Mouse (Mus musculus) ES-E14 (cell line): ENCODE measurements at regions not wholly inside any gene's neighbourhood (a gene's known extent, or its start where the extent isn't known, plus 50 kb on each side); places are given as distances from the start of the nearest gene placed in this dataset.

ENCODE experiments used
- CHD2 ChIP-seq: IDR thresholded peaks from 2 replicates; pipeline ENCODE4 v1.6.1; 2014; ENCODE audit warnings: mild to moderate bottlenecking, low read depth, low read length, inconsistent platforms
- HCFC1 ChIP-seq: IDR thresholded peaks from 2 replicates; pipeline ENCODE4 v1.6.1; 2012; ENCODE audit warnings: low read length, inconsistent platforms, borderline replicate concordance; ENCODE audit not compliant: insufficient read depth
- MAFK ChIP-seq: IDR thresholded peaks from 2 replicates; pipeline ENCODE4 v1.6.1; 2014; ENCODE audit warnings: mild to moderate bottlenecking, low read depth, low read length, inconsistent platforms; ENCODE audit not compliant: insufficient read depth
- ZC3H11A ChIP-seq: IDR thresholded peaks from 2 replicates; pipeline ENCODE4 v1.6.1; 2012; ENCODE audit warnings: low read depth, mild to moderate bottlenecking, inconsistent platforms, low read length, borderline replicate concordance
- ZNF384 ChIP-seq: IDR thresholded peaks from 2 replicates; pipeline ENCODE4 v1.6.1; 2012; ENCODE audit warnings: low read depth, low read length, inconsistent platforms

- TF ChIP-seq CHD2 (no peak), ZC3H11A (no peak), HCFC1 (no peak), ZNF384 (no peak), MAFK (no peak)
Measured at GRCm38 (mm10) chr11:41030018-41030417, 274.9 kb upstream of the Ccng1 start.
